Mouse (Mus musculus): ENCODE measurements around the gene Rtca.

The Rtca gene

GRCm38 (mm10) chr3:116474602-116475001 lies 33.4 kb downstream of the Rtca start:
- DNase-seq: no peak

- no peak for DNase-seq
Measured at GRCm38 (mm10) chr3:116465709-116466108, 42.3 kb downstream of the Rtca start.

- no peak for DNase-seq
Measured at GRCm38 (mm10) chr3:116464318-116464717, 43.7 kb downstream of the Rtca start.

GRCm38 (mm10) chr3:116461053-116461452 lies 47.0 kb downstream of the Rtca start:
- DNase-seq: no peak

GRCm38 (mm10) chr3:116454529-116454928 lies 53.5 kb downstream of the Rtca start:
- DNase-seq: no peak

GRCm38 (mm10) chr3:116450741-116451140 lies 57.3 kb downstream of the Rtca start:
- DNase-seq: no peak

GRCm38 (mm10) chr3:116444327-116444726 lies 63.7 kb downstream of the Rtca start:
- no peak for DNase-seq

- no peak for DNase-seq
Measured at GRCm38 (mm10) chr3:116442788-116443187, 65.2 kb downstream of the Rtca start.

GRCm38 (mm10) chr3:116441518-116442205 lies 66.3 kb downstream of the Rtca start:
- DNase-seq: no peak

GRCm38 (mm10) chr3:116440066-116440997 lies 67.7 kb downstream of the Rtca start:
- DNase-seq: no peak

Measured in right cerebral cortex, postnatal 14 days (tissue).